Mouse (Mus musculus): Measurements from ENCODE around the gene Prkca. TPM values are rescaled to one million over a fixed set of nuclear protein-coding genes. Genes with fewer than 3 reads are reported as not detected.

The Prkca gene
- total RNA-seq, 2 experiments from 2014 or later: 230 to 239 TPM

- no peak for DNase-seq
Measured at GRCm38 (mm10) chr11:107992500-107992899, 351.2 kb downstream of the Prkca start.

- no peak for DNase-seq
Measured at GRCm38 (mm10) chr11:107991990-107992389, 351.7 kb downstream of the Prkca start.

- no peak for DNase-seq
Measured at GRCm38 (mm10) chr11:107989241-107989640, 354.5 kb downstream of the Prkca start.

- no peak for DNase-seq
Measured at GRCm38 (mm10) chr11:107985941-107986340, 357.8 kb downstream of the Prkca start.

- DNase-seq: no peak
Measured at GRCm38 (mm10) chr11:107983883-107984282, 359.8 kb downstream of the Prkca start.

GRCm38 (mm10) chr11:107983224-107983623 lies 360.5 kb downstream of the Prkca start:
- DNase-seq: no peak

GRCm38 (mm10) chr11:107982225-107982896 lies 361.4 kb downstream of the Prkca start:
- DNase-seq: peak; percentile 64 to 73

- DNase-seq: no peak
Measured at GRCm38 (mm10) chr11:107979497-107980174, 364.1 kb downstream of the Prkca start.

GRCm38 (mm10) chr11:107969943-107970342 lies 373.8 kb downstream of the Prkca start:
- DNase-seq: no peak

GRCm38 (mm10) chr11:107968147-107968546 lies 375.6 kb downstream of the Prkca start:
- no peak for DNase-seq

GRCm38 (mm10) chr11:107966229-107966628 lies 377.5 kb downstream of the Prkca start:
- no peak for DNase-seq

GRCm38 (mm10) chr11:107965449-107965848 lies 378.3 kb downstream of the Prkca start:
- DNase-seq: peak; percentile 67 to 77

- DNase-seq: no peak
Measured at GRCm38 (mm10) chr11:107957566-107958350, 386.0 kb downstream of the Prkca start.

GRCm38 (mm10) chr11:107955191-107956062 lies 388.3 kb downstream of the Prkca start:
- no peak for DNase-seq

GRCm38 (mm10) chr11:107951431-107951830 lies 392.3 kb downstream of the Prkca start:
- no peak for DNase-seq

GRCm38 (mm10) chr11:107950658-107951057 lies 393.1 kb downstream of the Prkca start:
- DNase-seq: peak; percentile 30 to 34

- DNase-seq: no peak
Measured at GRCm38 (mm10) chr11:107950211-107950610, 393.5 kb downstream of the Prkca start.

- no peak for DNase-seq
Measured at GRCm38 (mm10) chr11:107947951-107948350, 395.8 kb downstream of the Prkca start.

- no peak for DNase-seq
Measured at GRCm38 (mm10) chr11:107946823-107947222, 396.9 kb downstream of the Prkca start.

GRCm38 (mm10) chr11:107936929-107937328 lies 406.8 kb downstream of the Prkca start:
- DNase-seq: no peak

- no peak for DNase-seq
Measured at GRCm38 (mm10) chr11:107931721-107932120, 412.0 kb downstream of the Prkca start.

GRCm38 (mm10) chr11:107931288-107931687 lies 412.4 kb downstream of the Prkca start:
- no peak for DNase-seq
